Mouse (Mus musculus): Measurements from ENCODE around the gene Hectd3. TPM values are rescaled to one million over a fixed set of nuclear protein-coding genes. Genes with fewer than 3 reads are reported as not detected.
A peak's percentile ranks its signal among the peaks of the same experiment; 100 is the strongest.

Hectd3 gene
- total RNA-seq (2014; rRNA removed; ENCODE audit: low replicate concordance) (14.4 and 19.2 TPM in 2 replicates), polyA plus RNA-seq (2015; fragmentation: Nextera tagmentation; extraction: Ambion mirVana) (5.3 and 5.6 TPM in 2 replicates)

DNA sequence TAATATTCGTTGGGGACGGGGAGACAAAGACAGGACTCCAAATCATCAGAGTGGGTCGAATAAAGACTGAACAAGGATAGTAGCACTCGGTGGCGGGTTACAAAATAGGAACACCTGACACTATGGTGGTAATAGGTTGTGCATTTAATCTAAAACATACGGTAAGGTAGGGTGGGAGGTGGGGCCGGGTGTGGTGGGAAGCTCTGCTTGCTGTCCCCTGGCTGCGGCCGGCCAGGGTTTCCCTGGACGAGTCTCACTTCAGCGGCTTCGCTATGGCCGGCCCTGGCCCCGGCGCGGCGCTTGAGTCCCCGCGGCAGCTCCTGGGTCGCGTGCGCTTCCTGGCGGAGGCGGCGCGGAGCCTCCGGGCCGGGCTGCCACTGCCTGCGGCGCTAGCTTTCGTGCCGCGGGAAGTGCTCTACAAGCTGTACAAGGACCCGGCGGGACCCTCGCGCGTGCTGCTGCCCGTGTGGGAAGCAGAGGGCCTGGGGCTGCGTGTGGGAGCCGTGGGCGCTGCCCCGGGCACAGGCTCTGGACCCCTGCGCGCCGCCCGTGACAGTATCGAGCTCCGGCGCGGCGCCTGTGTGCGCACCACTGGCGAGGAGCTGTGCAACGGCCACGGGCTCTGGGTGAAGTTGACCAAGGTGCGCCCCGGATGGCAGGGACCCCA, at the start of gene Hectd3:
Hectd3 (plus strand) TSS at position 187 of the 667 bp plus-strand sequence.
- ATAC-seq (ENCODE audit: insufficient read depth, low read depth), result peak; percentile 52
- Histone ChIP-seq H3K9ac (replicated peaks; ENCODE audit: low read depth, low read length) (peak within 1 kb of the TSS; percentile 86), H3K36me3 (replicated peaks; ENCODE audit: control insufficient read depth, insufficient read depth, low read length) (peaks cover 30% of the 10 kb centered on the region), H3K4me1 (ENCODE audit: control insufficient read depth, insufficient read depth) (peaks cover 12% of the 10 kb centered on the region), H3K4me2 (ENCODE audit: low read depth, low read length) (peak within 1 kb of the TSS; percentile 98), H3K27ac (ENCODE audit: low read depth) (peak within 1 kb of the TSS; percentile 78), H3K9me3 (replicated peaks; ENCODE audit: control insufficient read depth, low read length) (no peaks in the 10 kb centered on the region), H3K4me3 (ENCODE audit: low read depth, low read length) (peak within 1 kb of the TSS; percentile 91), H3K27me3 (ENCODE audit: control insufficient read depth, insufficient read depth, low read length) (no peaks in the 10 kb centered on the region)
- TF ChIP-seq CTCF (IDR thresholded peaks at IDR 0.05; ENCODE audit: low read depth) (no peak), EP300 (IDR thresholded peaks at IDR 0.05; ENCODE audit: low read depth) (no peak)
- peak; percentile 68 for DNase-seq (ENCODE audit: low spot score)
- under 1% methylated on average over 56 of the region's 58 CpGs for WGBS

DNA sequence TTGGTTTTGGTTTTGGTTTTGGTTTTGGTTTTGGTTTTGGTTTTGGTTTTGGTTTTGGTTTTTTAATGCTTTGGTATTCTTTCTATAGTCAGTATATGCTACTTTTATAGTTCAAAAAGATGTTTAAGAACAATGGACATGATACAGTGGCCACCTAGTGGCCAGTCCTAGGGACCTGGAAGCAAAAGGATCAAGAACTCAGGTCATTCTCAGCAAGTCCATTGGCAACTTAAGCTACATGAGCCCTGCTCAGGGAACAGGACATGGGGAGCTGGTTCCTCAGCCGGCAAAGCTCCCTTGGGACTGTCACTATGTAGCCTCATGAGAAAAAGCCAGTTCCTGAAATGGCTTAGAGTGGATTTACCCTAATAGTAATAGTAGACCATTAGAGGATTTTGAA, 43.5 kb upstream of the Hectd3 start:
- TF ChIP-seq CTCF (IDR thresholded peaks at IDR 0.05; ENCODE audit: low read depth) (peak; percentile 33), EP300 (IDR thresholded peaks at IDR 0.05; ENCODE audit: low read depth) (no peak)
- Histone ChIP-seq H3K27ac (ENCODE audit: low read depth) (no peak overlapping the region), H3K4me2 (ENCODE audit: low read depth, low read length) (no peak overlapping the region), H3K4me1 (ENCODE audit: control insufficient read depth, insufficient read depth) (no peaks in the 10 kb centered on the region), H3K4me3 (ENCODE audit: low read depth, low read length) (no peak overlapping the region), H3K9ac (replicated peaks; ENCODE audit: low read depth, low read length) (no peak overlapping the region), H3K36me3 (replicated peaks; ENCODE audit: control insufficient read depth, insufficient read depth, low read length) (no peaks in the 10 kb centered on the region), H3K27me3 (ENCODE audit: control insufficient read depth, insufficient read depth, low read length) (no peaks in the 10 kb centered on the region), H3K9me3 (replicated peaks; ENCODE audit: control insufficient read depth, low read length) (no peaks in the 10 kb centered on the region)
- DNase-seq (ENCODE audit: low spot score) (no peak), ATAC-seq (ENCODE audit: insufficient read depth, low read depth) (no peak)
- 22% methylated on average over 1 of the region's 1 CpGs for WGBS

DNA sequence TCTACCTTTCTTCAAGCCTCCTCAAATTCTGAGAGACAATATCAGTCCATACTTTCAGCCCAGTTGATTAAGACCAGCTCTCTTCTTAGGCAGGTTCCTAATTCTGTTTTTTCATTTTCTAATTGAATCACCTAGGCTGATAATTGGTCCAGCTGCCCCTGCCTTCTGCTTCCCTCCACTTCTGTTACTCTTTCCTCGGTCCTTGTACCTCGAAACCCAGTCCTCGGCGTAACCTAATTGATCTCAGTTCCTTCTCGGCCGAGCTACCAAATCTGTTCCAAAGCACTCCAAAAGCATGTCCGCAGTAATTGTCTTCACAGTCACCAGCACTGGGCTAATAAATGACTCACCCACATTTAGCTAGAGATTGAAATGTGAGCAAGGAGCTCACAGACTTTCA, 40.2 kb upstream of the Hectd3 start:
- Histone ChIP-seq H3K9ac (replicated peaks; ENCODE audit: low read depth, low read length) (no peak overlapping the region), H3K27me3 (ENCODE audit: control insufficient read depth, insufficient read depth, low read length) (no peaks in the 10 kb centered on the region), H3K4me1 (ENCODE audit: control insufficient read depth, insufficient read depth) (no peaks in the 10 kb centered on the region), H3K27ac (ENCODE audit: low read depth) (no peak overlapping the region), H3K9me3 (replicated peaks; ENCODE audit: control insufficient read depth, low read length) (no peaks in the 10 kb centered on the region), H3K4me2 (ENCODE audit: low read depth, low read length) (no peak overlapping the region), H3K36me3 (replicated peaks; ENCODE audit: control insufficient read depth, insufficient read depth, low read length) (no peaks in the 10 kb centered on the region), H3K4me3 (ENCODE audit: low read depth, low read length) (no peak overlapping the region)
- DNase-seq (ENCODE audit: low spot score), result no peak
- 89% methylated on average over 7 of the region's 7 CpGs for WGBS
- TF ChIP-seq CTCF (IDR thresholded peaks at IDR 0.05; ENCODE audit: low read depth) (no peak), EP300 (IDR thresholded peaks at IDR 0.05; ENCODE audit: low read depth) (no peak)
- ATAC-seq (ENCODE audit: insufficient read depth, low read depth), result no peak

DNA sequence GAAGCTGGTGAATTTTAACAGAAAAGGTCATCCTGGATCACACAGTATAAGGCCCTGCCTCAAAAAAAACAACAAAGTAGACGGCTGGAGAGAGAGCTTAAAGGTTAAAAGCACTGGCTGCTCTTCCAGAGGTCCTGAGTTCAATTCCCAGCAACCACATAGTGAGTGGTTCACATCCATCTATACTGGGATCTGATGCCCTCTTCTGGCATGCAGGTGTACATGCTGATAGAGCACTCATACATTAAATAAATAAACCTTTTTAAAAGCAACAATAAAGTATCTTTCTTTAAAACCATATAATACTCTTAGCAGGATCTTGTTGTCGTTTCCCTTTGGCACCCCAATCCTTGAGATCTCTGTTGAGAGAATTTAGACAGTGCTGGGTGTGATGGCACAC, 18.6 kb upstream of the Hectd3 start:
- Histone ChIP-seq H3K4me3 (ENCODE audit: low read depth, low read length) (no peak overlapping the region), H3K9ac (replicated peaks; ENCODE audit: low read depth, low read length) (no peak overlapping the region), H3K4me1 (ENCODE audit: control insufficient read depth, insufficient read depth) (no peaks in the 10 kb centered on the region), H3K36me3 (replicated peaks; ENCODE audit: control insufficient read depth, insufficient read depth, low read length) (no peaks in the 10 kb centered on the region), H3K27ac (ENCODE audit: low read depth) (no peak overlapping the region), H3K9me3 (replicated peaks; ENCODE audit: control insufficient read depth, low read length) (no peaks in the 10 kb centered on the region), H3K4me2 (ENCODE audit: low read depth, low read length) (no peak overlapping the region), H3K27me3 (ENCODE audit: control insufficient read depth, insufficient read depth, low read length) (no peaks in the 10 kb centered on the region)
- no peak for ATAC-seq (ENCODE audit: insufficient read depth, low read depth)
- 0 out of 2 replicates have a peak, but pooled peaks have one; percentile 5 for TF ChIP-seq CTCF (IDR thresholded peaks at IDR 0.05; ENCODE audit: low read depth)
- no peak for TF ChIP-seq EP300 (IDR thresholded peaks at IDR 0.05; ENCODE audit: low read depth)
- 59% methylated on average over 2 of the region's 2 CpGs for WGBS
- no peak for DNase-seq (ENCODE audit: low spot score)

DNA sequence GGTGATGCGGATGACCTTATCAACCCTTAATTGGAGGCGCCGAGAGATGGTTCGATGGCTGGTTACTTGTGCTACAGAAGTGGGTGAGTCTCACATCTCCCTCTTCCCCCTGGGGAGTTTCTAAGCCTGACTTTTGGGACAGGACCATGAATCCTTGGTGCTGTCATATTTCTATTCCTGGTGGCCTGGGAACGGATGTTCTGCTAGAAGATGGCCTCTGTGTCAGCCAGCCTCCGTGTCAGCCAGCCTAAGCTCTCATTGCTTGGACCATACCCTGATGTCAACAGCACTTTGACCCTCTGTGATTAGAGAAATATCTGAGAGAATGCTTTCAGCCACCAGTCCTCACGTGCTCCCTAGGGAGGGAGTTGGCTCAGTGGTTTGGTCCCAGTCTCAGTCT, 9.4 kb upstream of the Hectd3 start:
- H3K27me3 ChIP-seq (ENCODE audit: control insufficient read depth, insufficient read depth, low read length), result no peaks in the 10 kb centered on the region

More for the DNA sequence above, 9.4 kb upstream of the Hectd3 start:
- TF ChIP-seq EP300 (IDR thresholded peaks at IDR 0.05; ENCODE audit: low read depth) (no peak), CTCF (IDR thresholded peaks at IDR 0.05; ENCODE audit: low read depth) (no peak)
- Histone ChIP-seq H3K27ac (ENCODE audit: low read depth) (no peak overlapping the region), H3K9me3 (replicated peaks; ENCODE audit: control insufficient read depth, low read length) (no peaks in the 10 kb centered on the region), H3K9ac (replicated peaks; ENCODE audit: low read depth, low read length) (no peak overlapping the region), H3K36me3 (replicated peaks; ENCODE audit: control insufficient read depth, insufficient read depth, low read length) (peaks cover 10% of the 10 kb centered on the region), H3K4me3 (ENCODE audit: low read depth, low read length) (no peak overlapping the region), H3K4me1 (ENCODE audit: control insufficient read depth, insufficient read depth) (no peaks in the 10 kb centered on the region), H3K4me2 (ENCODE audit: low read depth, low read length) (no peak overlapping the region)
- no peak for DNase-seq (ENCODE audit: low spot score)
- 75% methylated on average over 7 of the region's 7 CpGs for WGBS
- ATAC-seq (ENCODE audit: insufficient read depth, low read depth), result no peak
